Mouse (Mus musculus): ENCODE measurements around the gene Col11a2. TPM values are rescaled to one million over a fixed set of nuclear protein-coding genes. Genes with fewer than 3 reads are reported as not detected.

Col11a2 gene
- total and polyA plus RNA-seq, 3 experiments: 3.0 to 6.0 (median 5.8) TPM

DNA sequence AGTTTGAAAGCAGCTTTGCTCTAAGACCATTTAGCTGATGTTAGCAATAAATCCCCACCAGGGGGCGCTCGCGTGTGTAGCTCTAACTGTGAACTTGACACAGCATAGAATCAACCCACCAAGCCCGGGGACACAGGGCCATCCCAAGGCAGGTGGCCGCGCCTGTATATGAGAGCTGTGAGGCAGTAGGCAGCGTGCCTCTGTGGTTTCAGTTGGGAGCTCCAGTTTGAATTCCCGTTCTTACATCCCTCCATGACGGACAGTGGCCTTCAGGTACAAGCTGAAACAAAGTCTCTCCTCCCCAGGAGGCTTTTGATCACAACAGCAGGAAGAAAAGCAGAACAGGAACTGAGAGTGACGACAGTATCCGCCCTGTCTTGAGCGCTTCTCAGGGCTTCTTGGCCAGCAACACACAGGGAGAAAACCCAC, 62.4 kb downstream of the Col11a2 start:
- H3K9ac ChIP-seq (ENCODE audit: insufficient read depth, low read depth): peak overlapping the region; percentile 68
- H3K27me3 ChIP-seq (replicated peaks): no peaks in the 10 kb centered on the region
- H3K9me3 ChIP-seq (replicated peaks; ENCODE audit: low read length): peaks cover 4% of the 10 kb centered on the region
- H3K4me3 ChIP-seq (replicated peaks in 1 of 3; ENCODE audit: low read depth in 2 of 3, low read length in 2 of 3, poor library complexity in 1 of 3): peak overlapping the region; percentile 28 to 68 (median 57)
- peak overlapping the region; percentile 94; the same call in 1 of the 2 replicates for H3K4me2 ChIP-seq (ENCODE audit: insufficient read depth, low read depth, poor library complexity, severe bottlenecking)
- dilution Hi-C loops (cut with MboI; ENCODE audit: extremely low pct_ligation_motif_present, extremely low pct_unique_long_range_greater_than_20kb, low sequenced_read_pairs) (no loop called here), in situ Hi-C loops (cut with MboI; ENCODE audit: low pct_ligation_motif_present, low pct_unique_long_range_greater_than_20kb, low sequenced_read_pairs) (no loop called here)
- DNase-seq (ENCODE audit: extremely low read depth): peak; percentile 96
- H3K27ac ChIP-seq (ENCODE audit: insufficient read depth, low read depth): peak overlapping the region; percentile 76
- H3K36me3 ChIP-seq (replicated peaks in 1 of 2; ENCODE audit: control insufficient read depth in 1 of 2, insufficient read depth in 1 of 2, low read length in 1 of 2): no peaks in the 10 kb centered on the region
- H3K4me1 ChIP-seq (ENCODE audit: control insufficient read depth in 1 of 2, insufficient read depth in 2 of 2): peaks cover 17 to 63% of the 10 kb centered on the region in 2 experiments
- H3K79me2 ChIP-seq (replicated peaks; ENCODE audit: control insufficient read depth, extremely low read depth, insufficient read depth, poor library complexity, severe bottlenecking): no peaks in the 10 kb centered on the region
- TF ChIP-seq ZKSCAN1 (IDR thresholded peaks at IDR 0.05; ENCODE audit: borderline replicate concordance, low read depth, low read length) (no peak), IRF4 (IDR thresholded peaks at IDR 0.05; ENCODE audit: low read depth, low read length) (peak; percentile 95), GABPA (IDR thresholded peaks at IDR 0.05; ENCODE audit: insufficient replicate concordance, low read depth, low read length) (no peak), USF1 (IDR thresholded peaks at IDR 0.05; ENCODE audit: low read depth, low read length) (no peak), USF2 (conservative IDR thresholded peaks at IDR 0.05; ENCODE audit: low read depth, low read length) (no peak), CHD1 (IDR thresholded peaks at IDR 0.05; ENCODE audit: low read depth, low read length) (no peak), NRF1 (IDR thresholded peaks at IDR 0.05; ENCODE audit: low read depth, low read length) (no peak), TCF12 (IDR thresholded peaks at IDR 0.05; ENCODE audit: low read depth, low read length) (peak; percentile 32; the same call in 1 of the 2 replicates), TBP (conservative IDR thresholded peaks at IDR 0.05; ENCODE audit: low read depth, low read length) (no peak), JUN (IDR thresholded peaks at IDR 0.05; ENCODE audit: insufficient read depth, low read depth, low read length) (no peak), KAT2A (IDR thresholded peaks at IDR 0.05; ENCODE audit: insufficient replicate concordance, low read length) (no peak), CTCF (conservative IDR thresholded peaks at IDR 0.05 in 1 of 2, IDR thresholded peaks at IDR 0.05 in 1 of 2; ENCODE audit: low read depth in 2 of 2, low read length in 2 of 2) (peak; percentile 84 to 89), MXI1 (IDR thresholded peaks at IDR 0.05; ENCODE audit: low read depth, low read length) (no peak), UBTF (IDR thresholded peaks at IDR 0.05; ENCODE audit: low read depth, low read length) (no peak), HCFC1 (IDR thresholded peaks at IDR 0.05; ENCODE audit: low read depth, low read length) (no peak), CHD2 (IDR thresholded peaks at IDR 0.05; ENCODE audit: low read length) (0 out of 2 replicates have a peak, but pooled peaks have one; percentile 42), MYC (IDR thresholded peaks at IDR 0.05; ENCODE audit: low read depth, low read length) (0 out of 2 replicates have a peak, but pooled peaks have one; percentile 10), MAFK (IDR thresholded peaks at IDR 0.05; ENCODE audit: insufficient replicate concordance, low read length) (peak; percentile 90), MAX (IDR thresholded peaks at IDR 0.05; ENCODE audit: low read length) (peak; percentile 33; the same call in 1 of the 2 replicates), MEF2A (IDR thresholded peaks at IDR 0.05; ENCODE audit: borderline replicate concordance, low read depth, low read length) (peak; percentile 50), POLR2A (IDR thresholded peaks at IDR 0.05; ENCODE audit: low read depth, low read length) (no peak; the same call in 1 of the 2 replicates), EP300 (IDR thresholded peaks at IDR 0.05; ENCODE audit: low read length) (peak; percentile 87), NELFE (IDR thresholded peaks at IDR 0.05; ENCODE audit: low read depth, low read length) (peak; percentile 51; the same call in 1 of the 2 replicates), BHLHE40 (IDR thresholded peaks at IDR 0.05; ENCODE audit: low read depth, low read length) (peak; percentile 53), ZMIZ1 (IDR thresholded peaks at IDR 0.05; ENCODE audit: low read depth, low read length) (no peak), SIN3A (IDR thresholded peaks at IDR 0.05; ENCODE audit: low read length) (peak; percentile 58), ELF1 (IDR thresholded peaks at IDR 0.05; ENCODE audit: low read depth, low read length) (0 out of 2 replicates have a peak, but pooled peaks have one; percentile 33), POLR2AphosphoS2 (IDR thresholded peaks at IDR 0.05; ENCODE audit: low read depth, low read length) (no peak), RAD21 (IDR thresholded peaks at IDR 0.05; ENCODE audit: low read depth, low read length) (peak; percentile 55), ZC3H11A (IDR thresholded peaks at IDR 0.05; ENCODE audit: low read depth, low read length) (no peak), RCOR1 (conservative IDR thresholded peaks at IDR 0.05; ENCODE audit: low read depth, low read length) (no peak), SMC3 (IDR thresholded peaks at IDR 0.05; ENCODE audit: low read depth, low read length) (peak; percentile 76), JUND (conservative IDR thresholded peaks at IDR 0.05; ENCODE audit: low read depth, low read length) (no peak), E2F4 (IDR thresholded peaks at IDR 0.05; ENCODE audit: insufficient replicate concordance, low read depth, low read length) (no peak), MAZ (IDR thresholded peaks at IDR 0.05; ENCODE audit: low read depth, low read length) (0 out of 2 replicates have a peak, but pooled peaks have one; percentile 41), PAX5 (IDR thresholded peaks at IDR 0.05; ENCODE audit: low read length) (no peak), ETS1 (conservative IDR thresholded peaks at IDR 0.05; ENCODE audit: low read depth, low read length) (no peak), ZNF384 (IDR thresholded peaks at IDR 0.05; ENCODE audit: low read depth, low read length) (no peak)
